Mouse (Mus musculus) liver, adult 2 months (tissue): ENCODE measurements around the gene Stag1. TPM values are rescaled to one million over a fixed set of nuclear protein-coding genes. Genes with fewer than 3 reads are reported as not detected.

Experiments
- DNase-seq: peaks from one replicate; pipeline ENCODE4 v3.0.0-alpha.2; 2011; ENCODE audit warnings: low read depth, low spot score; ENCODE audit errors: extremely low read depth
- H3K27ac ChIP-seq: fragments of 200-500 bp; replicated peaks from 2 replicates; pipeline ENCODE4 v1.5.1; 2012; ENCODE audit warnings: low read depth, mild to moderate bottlenecking, control low read depth, inconsistent platforms, low read length; ENCODE audit not compliant: insufficient read depth
- H3K27me3 ChIP-seq: fragments of 200-500 bp; 2 replicates; pipeline ENCODE4 v1.6.1; 2012; ENCODE audit warnings: mild to moderate bottlenecking, moderate library complexity, low read length, inconsistent platforms; ENCODE audit not compliant: control insufficient read depth, insufficient read depth
- H3K36me3 ChIP-seq: fragments of 200-500 bp; 2 replicates; pipeline ENCODE4 v1.6.1; 2012; ENCODE audit warnings: low read length, inconsistent platforms; ENCODE audit not compliant: control insufficient read depth, insufficient read depth
- H3K4me1 ChIP-seq: fragments of 200-500 bp; 2 replicates; pipeline ENCODE4 v1.6.1; 2011; ENCODE audit warnings: low read length; ENCODE audit not compliant: control insufficient read depth, insufficient read depth
- H3K4me3 ChIP-seq: fragments of 200-500 bp; 2 replicates; pipeline ENCODE4 v1.5.1; 2011; ENCODE audit warnings: low read depth, mild to moderate bottlenecking, control low read depth, low read length, moderate library complexity; ENCODE audit not compliant: insufficient read depth
- H3K79me2 ChIP-seq: fragments of 200-500 bp; 2 replicates; pipeline ENCODE4 v1.6.1; 2012; ENCODE audit warnings: inconsistent platforms, mild to moderate bottlenecking, low read length, moderate library complexity; ENCODE audit not compliant: control insufficient read depth, insufficient read depth
- H3K9ac ChIP-seq: fragments of 200-500 bp; 2 replicates; pipeline ENCODE4 v1.6.1; 2012; ENCODE audit warnings: low read depth, mild to moderate bottlenecking, control low read depth, inconsistent platforms, low read length
- CTCF ChIP-seq: fragments of 200-500 bp; IDR thresholded peaks from 2 replicates; pipeline ENCODE4 v1.5.1; 2011; ENCODE audit warnings: low read depth, low read length, control low read depth
- POLR2A ChIP-seq: fragments of 200-500 bp; IDR thresholded peaks from 2 replicates; pipeline ENCODE4 v1.6.1; 2011; ENCODE audit warnings: low read length, control low read depth; ENCODE audit not compliant: insufficient read depth; ENCODE audit errors: extremely low read depth
- WGBS: fragments of 180-500 bp; shearing (Covaris S2); methylation state at CpG from one replicate; pipeline ENCODE4 v1.1.7; 2018; 5-methylcytosine and 5-hydroxymethylcytosine counted together
- polyA plus RNA-seq: library from polyadenylated mRNA; depleted of rRNA; stranded (reverse); fragments of >200 nt; gene quantifications from 2 replicates; pipeline ENCODE4 v1.2.3, GENCODE M21; 2012
- total RNA-seq: library from RNA; depleted of rRNA; stranded (reverse); fragments of >200 nt; gene quantifications from 2 replicates; pipeline ENCODE4 v1.2.3, GENCODE M21; 2014

Gene Stag1
- total and polyA plus RNA-seq, 2 experiments, result 1.4 to 23.0 TPM

DNA sequence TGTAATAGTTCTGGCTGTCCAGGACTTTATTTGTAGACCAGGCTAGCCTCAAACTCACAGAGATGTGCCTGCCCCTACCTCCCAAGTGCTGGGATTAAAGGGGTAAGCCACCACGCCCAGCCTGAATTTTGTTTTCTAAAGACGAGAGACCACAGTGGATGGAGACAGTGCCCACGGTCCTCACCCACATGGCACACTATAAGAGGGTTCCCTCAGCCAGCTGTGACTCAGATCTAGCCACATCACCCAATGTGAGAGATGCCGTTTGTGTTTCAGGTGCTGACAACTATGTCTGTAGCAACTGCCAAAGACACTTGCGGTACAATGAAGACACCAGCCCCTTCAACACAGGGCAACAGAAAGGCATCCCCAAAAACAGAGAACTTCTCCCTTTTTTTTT lies 389.4 kb downstream of the Stag1 start:
- Histone ChIP-seq H3K4me3 (no peak overlapping the region), H3K36me3 (peaks cover 9% of the 10 kb centered on the region; the same call in 1 of the 2 replicates), H3K79me2 (no peaks in the 10 kb centered on the region), H3K9ac (no peak overlapping the region), H3K27ac (no peak overlapping the region), H3K27me3 (no peaks in the 10 kb centered on the region), H3K4me1 (no peaks in the 10 kb centered on the region)
- no peak for DNase-seq
- TF ChIP-seq CTCF (no peak), POLR2A (no peak)
- WGBS, result 96% methylated on average over 5 of the region's 5 CpGs

DNA sequence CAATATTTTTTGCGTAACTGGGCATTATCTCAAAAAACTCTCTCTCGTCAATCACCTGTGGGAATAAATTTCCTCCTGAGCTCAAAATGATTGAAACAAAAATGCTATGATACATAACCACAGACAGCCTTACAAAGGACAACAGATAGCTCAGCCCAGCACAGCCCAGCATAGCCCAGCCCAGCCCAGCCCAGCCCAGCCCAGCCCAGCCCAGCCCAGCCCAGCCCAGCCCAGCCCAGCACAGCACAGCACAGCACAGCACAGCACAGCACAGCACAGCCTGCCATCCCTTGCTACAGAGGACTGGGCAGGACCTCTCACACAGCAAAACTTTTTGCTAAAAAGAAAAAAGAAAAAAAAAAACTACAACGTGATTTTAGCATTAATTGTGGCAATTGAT lies 390.3 kb downstream of the Stag1 start:
- Histone ChIP-seq H3K27ac (no peak overlapping the region), H3K4me3 (no peak overlapping the region), H3K79me2 (no peaks in the 10 kb centered on the region), H3K27me3 (no peaks in the 10 kb centered on the region), H3K9ac (no peak overlapping the region), H3K4me1 (no peaks in the 10 kb centered on the region), H3K36me3 (peaks cover 12% of the 10 kb centered on the region; the same call in 1 of the 2 replicates)
- TF ChIP-seq CTCF (no peak), POLR2A (no peak)
- WGBS, result 86% methylated on average over 3 of the region's 3 CpGs
- no peak for DNase-seq

DNA sequence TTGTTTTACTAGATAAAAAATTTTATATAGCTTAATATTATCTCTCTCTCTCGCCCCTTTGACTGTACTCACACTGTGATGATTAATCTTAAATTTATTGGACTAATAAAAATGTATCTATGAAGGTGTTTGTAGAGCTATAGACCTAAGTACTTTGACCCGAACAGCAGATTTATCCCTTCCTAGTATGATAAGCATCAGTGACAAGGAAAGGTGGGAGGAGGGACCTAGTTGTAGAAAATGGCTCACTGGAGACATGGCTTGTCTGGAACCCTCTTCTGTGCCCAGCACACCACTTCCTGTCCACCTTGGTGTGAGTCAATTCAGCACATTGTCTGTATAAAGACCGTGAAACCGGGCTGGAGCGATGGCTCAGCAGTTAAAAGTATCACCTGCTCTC lies 393.0 kb downstream of the Stag1 start:
- H3K27ac ChIP-seq, result no peak overlapping the region
- H3K36me3 ChIP-seq, result peaks cover 14% of the 10 kb centered on the region; the same call in 1 of the 2 replicates
- no peak overlapping the region for H3K4me3 ChIP-seq
- no peaks in the 10 kb centered on the region for H3K79me2 ChIP-seq
- H3K4me1 ChIP-seq, result no peaks in the 10 kb centered on the region
- H3K27me3 ChIP-seq, result no peaks in the 10 kb centered on the region
- 95% methylated on average over 5 of the region's 5 CpGs for WGBS
- H3K9ac ChIP-seq, result no peak overlapping the region
- no peak for DNase-seq
- TF ChIP-seq CTCF (no peak), POLR2A (no peak)

DNA sequence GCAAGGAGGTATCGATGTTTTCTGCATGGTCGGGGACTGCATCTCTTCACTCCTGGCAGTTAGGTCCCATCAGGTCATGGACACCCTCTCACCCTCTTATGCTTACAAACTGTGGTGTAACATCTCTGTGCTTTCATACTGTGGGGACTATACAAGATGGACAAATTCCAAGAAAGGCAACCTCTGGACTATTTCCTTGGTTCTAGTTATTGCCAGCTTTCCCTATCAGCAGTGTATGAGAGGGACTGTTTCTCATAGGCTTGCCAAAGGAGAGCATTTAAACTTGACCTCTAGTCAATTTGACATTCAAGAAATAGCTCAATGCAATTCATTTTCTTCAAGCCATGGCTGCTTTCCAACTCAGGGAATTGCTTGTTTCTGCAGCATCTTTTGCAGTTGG lies 393.7 kb downstream of the Stag1 start:
- DNase-seq, result peak; percentile 57
- no peak overlapping the region for H3K4me3 ChIP-seq

DNA sequence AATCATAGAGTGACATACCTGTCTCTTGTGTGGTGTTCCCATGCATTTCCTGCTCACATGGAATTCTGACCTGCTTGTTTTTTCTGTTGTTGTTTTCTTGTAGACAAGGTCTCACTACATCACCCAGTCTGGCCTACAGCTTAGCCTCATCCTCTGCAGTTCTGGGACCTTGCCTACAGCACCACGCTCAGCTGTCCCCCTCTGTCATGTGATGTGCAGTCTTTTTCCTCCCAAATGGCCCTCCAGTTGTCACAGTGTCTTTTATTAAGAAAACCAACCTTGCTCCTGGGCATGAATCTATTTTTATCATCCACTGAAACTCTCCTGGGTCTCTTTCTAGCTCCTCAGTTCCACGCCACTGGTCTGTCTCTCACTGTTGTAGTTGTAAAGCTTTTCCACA lies 394.6 kb downstream of the Stag1 start:
- Histone ChIP-seq H3K36me3 (peaks cover 9% of the 10 kb centered on the region; the same call in 1 of the 2 replicates), H3K9ac (no peak overlapping the region), H3K4me1 (no peaks in the 10 kb centered on the region), H3K27ac (no peak overlapping the region), H3K79me2 (no peaks in the 10 kb centered on the region), H3K27me3 (no peaks in the 10 kb centered on the region), H3K4me3 (no peak overlapping the region)
- 100% methylated on average over 2 of the region's 2 CpGs for whole genome bisulfite sequencing
- DNase-seq, result no peak
- TF ChIP-seq CTCF (no peak), POLR2A (no peak)

More for the DNA sequence above, 393.7 kb downstream of the Stag1 start:
- Histone ChIP-seq H3K4me1 (no peaks in the 10 kb centered on the region), H3K27ac (no peak overlapping the region), H3K27me3 (no peaks in the 10 kb centered on the region), H3K79me2 (no peaks in the 10 kb centered on the region), H3K36me3 (peaks cover 13% of the 10 kb centered on the region; the same call in 1 of the 2 replicates), H3K9ac (no peak overlapping the region)
- TF ChIP-seq CTCF, result no peak
- TF ChIP-seq POLR2A, result no peak
- 60% methylated on average over 2 of the region's 2 CpGs for WGBS

DNA sequence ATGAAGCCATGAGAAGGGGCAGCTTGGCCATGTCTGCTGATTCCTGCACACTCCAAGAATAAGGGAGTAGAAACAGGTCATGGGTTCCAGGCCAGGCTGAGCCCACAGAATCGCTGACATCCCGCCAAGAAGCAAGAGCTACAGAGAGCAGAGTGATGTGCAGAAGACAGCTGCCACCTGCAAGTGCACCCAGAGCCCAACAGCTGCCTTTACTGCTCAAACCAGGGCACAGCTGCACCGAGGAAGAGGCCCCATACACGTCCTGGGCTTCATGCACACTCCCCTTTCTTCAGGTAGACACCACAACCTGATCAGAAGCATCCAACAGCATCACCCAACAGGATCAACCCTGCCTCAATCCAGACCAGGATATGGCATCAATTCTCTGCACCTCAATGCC lies 396.3 kb downstream of the Stag1 start:
- no peaks in the 10 kb centered on the region for H3K4me1 ChIP-seq
- no peaks in the 10 kb centered on the region for H3K27me3 ChIP-seq
- TF ChIP-seq CTCF (no peak), POLR2A (no peak)
- H3K27ac ChIP-seq, result no peak overlapping the region
- WGBS, result 96% methylated on average over 4 of the region's 4 CpGs
- H3K36me3 ChIP-seq, result peaks cover 10% of the 10 kb centered on the region; the same call in 1 of the 2 replicates
- H3K9ac ChIP-seq, result no peak overlapping the region
- no peak for DNase-seq
- H3K4me3 ChIP-seq, result no peak overlapping the region
- H3K79me2 ChIP-seq, result no peaks in the 10 kb centered on the region
